Mouse (Mus musculus) liver, adult 2 months (tissue): ENCODE data around the gene Serinc3.

ENCODE experiments used
- CTCF ChIP-seq: fragments of 200-500 bp; IDR thresholded peaks from 2 replicates; pipeline ENCODE4 v1.5.1; 2011; ENCODE audit warnings: low read depth, low read length, control low read depth
- POLR2A ChIP-seq: fragments of 200-500 bp; IDR thresholded peaks from 2 replicates; pipeline ENCODE4 v1.6.1; 2011; ENCODE audit warnings: low read length, control low read depth; ENCODE audit not compliant: insufficient read depth; ENCODE audit errors: extremely low read depth

DNA sequence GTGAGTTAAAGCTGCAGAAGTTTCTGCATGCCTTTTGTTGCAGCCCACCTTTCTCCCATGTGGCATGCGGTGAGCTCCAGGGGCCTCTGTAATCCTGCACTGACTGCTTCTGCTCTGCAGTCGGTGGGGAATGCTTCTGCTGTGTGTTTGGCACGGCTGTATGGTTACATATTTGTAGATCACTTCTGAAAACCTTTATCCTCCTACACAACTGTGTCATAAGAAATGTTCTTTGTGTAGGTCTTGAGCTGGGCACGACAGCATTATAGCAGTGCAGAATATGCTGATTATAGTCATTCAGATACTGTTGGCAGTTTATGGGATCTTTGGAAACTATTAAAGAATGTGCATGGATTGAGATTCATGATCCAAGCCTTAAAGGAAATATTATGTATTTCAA, 40.4 kb upstream of the Serinc3 start:
- no peak for TF ChIP-seq POLR2A
- no peak for TF ChIP-seq CTCF
